Mouse (Mus musculus) lung, embryonic 15.5 days (tissue): ENCODE results near the gene Ifna5. TPM values are rescaled to one million over a fixed set of nuclear protein-coding genes. Genes with fewer than 3 reads are reported as not detected.
"Not testable (repeated sequence)": the region's sequence is repeated elsewhere in the genome, so short reads cannot be mapped to it uniquely, and the experiment has no call there.

Source experiments
- ATAC-seq: fragments of 200-750 bp; cut with Nextera tagmentation; 2 replicates; pipeline ENCODE4 v1.8.0; 2017; ENCODE audit warnings: moderate number of reproducible peaks, borderline replicate concordance; ENCODE audit not compliant: low FRiP score, low TSS enrichment; ENCODE audit errors: extremely low read depth
- H3K27ac ChIP-seq: fragments of 300-500 bp; sonication (generic); 2 replicates; pipeline ENCODE4 v1.5.1; 2015; ENCODE audit warnings: moderate library complexity, mild to moderate bottlenecking, inconsistent platforms
- H3K27me3 ChIP-seq: fragments of 300-500 bp; sonication (generic); 2 replicates; pipeline ENCODE4 v1.6.1; 2015; ENCODE audit warnings: inconsistent platforms
- H3K36me3 ChIP-seq: fragments of 300-500 bp; sonication (generic); 2 replicates; pipeline ENCODE4 v1.6.1; 2015; ENCODE audit warnings: inconsistent platforms
- H3K4me1 ChIP-seq: fragments of 300-500 bp; sonication (generic); 2 replicates; pipeline ENCODE4 v1.6.1; 2015; ENCODE audit warnings: inconsistent platforms
- H3K4me2 ChIP-seq: fragments of 300-500 bp; sonication (generic); 2 replicates; pipeline ENCODE4 v1.6.1; 2015; ENCODE audit warnings: inconsistent platforms, mild to moderate bottlenecking, moderate library complexity
- H3K4me3 ChIP-seq: fragments of 300-500 bp; sonication (generic); 2 replicates; pipeline ENCODE4 v1.5.1; 2015; ENCODE audit warnings: mild to moderate bottlenecking, inconsistent platforms
- H3K9ac ChIP-seq: fragments of 300-500 bp; sonication (generic); 2 replicates; pipeline ENCODE4 v1.6.1; 2015; ENCODE audit warnings: inconsistent platforms
- H3K9me3 ChIP-seq: fragments of 300-500 bp; sonication (generic); 2 replicates; pipeline ENCODE4 v1.6.1; 2016; ENCODE audit warnings: inconsistent platforms
- WGBS: fragments of 180-500 bp; shearing (Covaris S2); methylation state at CpG from one replicate; pipeline ENCODE4 v1.1.7; 2015; 5-methylcytosine and 5-hydroxymethylcytosine counted together
- polyA plus RNA-seq: library from polyadenylated mRNA; unstranded; fragments of >200 nt; fragmentation: Nextera tagmentation; extraction: Ambion mirVana; gene quantifications from 2 replicates; pipeline ENCODE4 v1.2.1, GENCODE M21; 2015

Ifna5 gene
- not detected in 2 replicates for polyA plus RNA-seq

DNA sequence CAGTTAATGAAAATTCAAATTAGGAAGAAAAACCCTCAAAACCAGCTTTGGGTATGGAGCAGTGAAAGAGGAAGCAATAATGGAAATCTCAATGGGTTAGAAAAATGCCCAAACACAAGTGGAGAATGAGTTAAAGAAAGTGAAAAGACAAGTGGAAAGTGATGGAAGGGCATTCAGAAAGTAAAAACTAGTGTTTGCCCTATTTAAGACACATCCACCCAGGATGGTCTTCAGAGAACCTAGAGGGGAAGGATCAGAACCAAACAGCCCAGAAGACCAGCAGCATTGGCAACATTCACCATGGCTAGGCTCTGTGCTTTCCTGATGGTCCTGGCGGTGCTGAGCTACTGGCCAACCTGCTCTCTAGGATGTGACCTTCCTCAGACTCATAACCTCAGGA lies at the start of gene Ifna5:
TSS of gene Ifna5 (plus strand) at position 301 of the 400 bp plus-strand sequence.
- H3K4me2 ChIP-seq, H3K36me3 ChIP-seq, H3K27me3 ChIP-seq, H3K27ac ChIP-seq, H3K9ac ChIP-seq, H3K4me1 ChIP-seq, H3K4me3 ChIP-seq, ATAC-seq, H3K9me3 ChIP-seq: not testable (repeated sequence)
- whole genome bisulfite sequencing, result 87% methylated on average over 1 of the region's 1 CpGs

DNA sequence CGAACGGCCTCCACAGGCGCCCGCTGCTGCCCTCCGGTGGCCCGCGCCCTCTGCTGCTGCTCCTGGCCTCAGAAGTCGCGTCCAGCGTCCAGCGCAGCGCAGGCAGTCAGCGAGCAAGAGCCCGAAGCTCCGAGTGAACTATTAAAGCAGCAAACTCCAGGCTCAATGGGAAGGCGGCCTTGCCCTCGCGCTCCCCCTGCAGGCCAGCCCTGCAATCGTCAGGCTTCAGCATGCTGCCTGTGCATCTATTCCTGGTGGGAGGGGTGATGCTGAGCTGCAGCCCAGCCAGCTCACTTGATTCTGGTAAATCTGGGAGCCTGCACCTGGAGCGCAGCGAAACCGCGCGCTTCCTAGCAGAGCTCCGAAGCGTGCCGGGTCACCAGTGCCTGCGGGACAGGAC lies 46.9 kb upstream of the Ifna5 start, which contains the start of gene Gm13277:
TSS of gene Gm13277 (plus strand) at position 231 of the 400 bp plus-strand sequence.
- H3K4me1 ChIP-seq, H3K4me2 ChIP-seq, H3K36me3 ChIP-seq, ATAC-seq, H3K9me3 ChIP-seq, H3K27me3 ChIP-seq, H3K4me3 ChIP-seq, H3K27ac ChIP-seq, H3K9ac ChIP-seq: not testable (repeated sequence)
- WGBS, result 0% methylated on average over 4 of the region's 28 CpGs

DNA sequence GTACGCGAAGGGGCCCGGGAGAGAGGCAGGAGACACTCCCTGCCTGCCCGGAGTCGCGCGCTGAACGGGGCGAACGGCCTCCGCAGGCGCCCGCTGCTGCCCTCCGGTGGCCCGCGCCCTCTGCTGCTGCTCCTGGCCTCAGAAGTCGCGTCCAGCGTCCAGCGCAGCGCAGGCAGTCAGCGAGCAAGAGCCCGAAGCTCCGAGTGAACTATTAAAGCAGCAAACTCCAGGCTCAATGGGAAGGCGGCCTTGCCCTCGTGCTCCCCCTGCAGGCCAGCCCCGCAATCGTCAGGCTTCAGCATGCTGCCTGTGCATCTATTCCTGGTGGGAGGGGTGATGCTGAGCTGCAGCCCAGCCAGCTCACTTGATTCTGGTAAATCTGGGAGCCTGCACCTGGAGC lies 44.1 kb upstream of the Ifna5 start, which contains the start of gene Gm13278:
TSS of gene Gm13278 (plus strand) at position 301 of the 400 bp plus-strand sequence.
- not testable (repeated sequence) for H3K36me3 ChIP-seq, H3K27me3 ChIP-seq, H3K27ac ChIP-seq, H3K4me3 ChIP-seq, H3K4me2 ChIP-seq, H3K4me1 ChIP-seq, ATAC-seq, H3K9ac ChIP-seq, H3K9me3 ChIP-seq
- no CpG with 5 or more reads among the region's 28 CpGs for WGBS

DNA sequence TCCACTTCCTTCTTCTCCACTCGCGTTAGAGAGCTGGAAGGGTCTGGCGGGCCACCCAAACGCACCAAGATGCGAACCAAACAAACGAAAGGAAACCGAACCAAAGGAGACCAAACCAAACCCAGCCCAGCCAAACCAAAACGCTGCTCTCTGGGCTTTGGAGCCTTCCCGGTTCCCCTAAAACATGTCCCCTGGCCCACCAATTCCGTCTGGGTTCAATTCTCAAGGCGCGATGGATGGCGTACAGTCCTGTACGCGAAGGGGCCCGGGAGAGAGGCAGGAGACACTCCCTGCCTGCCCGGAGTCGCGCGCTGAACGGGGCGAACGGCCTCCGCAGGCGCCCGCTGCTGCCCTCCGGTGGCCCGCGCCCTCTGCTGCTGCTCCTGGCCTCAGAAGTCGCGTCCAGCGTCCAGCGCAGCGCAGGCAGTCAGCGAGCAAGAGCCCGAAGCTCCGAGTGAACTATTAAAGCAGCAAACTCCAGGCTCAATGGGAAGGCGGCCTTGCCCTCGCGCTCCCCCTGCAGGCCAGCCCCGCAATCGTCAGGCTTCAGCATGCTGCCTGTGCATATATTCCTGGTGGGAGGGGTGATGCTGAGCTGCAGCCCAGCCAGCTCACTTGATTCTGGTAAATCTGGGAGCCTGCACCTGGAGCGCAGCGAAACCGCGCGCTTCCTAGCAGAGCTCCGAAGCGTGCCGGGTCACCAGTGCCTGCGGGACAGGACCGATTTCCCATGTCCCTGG lies 41.2 kb upstream of the Ifna5 start, which contains the start of gene Gm13275:
TSS of gene Gm13275 (plus strand) at position 552 of the 740 bp plus-strand sequence.
- H3K4me2 ChIP-seq, H3K9me3 ChIP-seq, H3K4me1 ChIP-seq, H3K9ac ChIP-seq, ATAC-seq, H3K36me3 ChIP-seq, H3K27me3 ChIP-seq, H3K27ac ChIP-seq, H3K4me3 ChIP-seq: not testable (repeated sequence)
- 0% methylated on average over 10 of the region's 52 CpGs for WGBS

DNA sequence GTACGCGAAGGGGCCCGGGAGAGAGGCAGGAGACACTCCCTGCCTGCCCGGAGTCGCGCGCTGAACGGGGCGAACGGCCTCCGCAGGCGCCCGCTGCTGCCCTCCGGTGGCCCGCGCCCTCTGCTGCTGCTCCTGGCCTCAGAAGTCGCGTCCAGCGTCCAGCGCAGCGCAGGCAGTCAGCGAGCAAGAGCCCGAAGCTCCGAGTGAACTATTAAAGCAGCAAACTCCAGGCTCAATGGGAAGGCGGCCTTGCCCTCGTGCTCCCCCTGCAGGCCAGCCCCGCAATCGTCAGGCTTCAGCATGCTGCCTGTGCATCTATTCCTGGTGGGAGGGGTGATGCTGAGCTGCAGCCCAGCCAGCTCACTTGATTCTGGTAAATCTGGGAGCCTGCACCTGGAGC lies 38.2 kb upstream of the Ifna5 start, which contains the start of gene Gm13279:
TSS of gene Gm13279 (plus strand) at position 301 of the 400 bp plus-strand sequence.
- H3K4me1 ChIP-seq, H3K9me3 ChIP-seq, ATAC-seq, H3K4me3 ChIP-seq, H3K36me3 ChIP-seq, H3K9ac ChIP-seq, H3K27me3 ChIP-seq, H3K27ac ChIP-seq, H3K4me2 ChIP-seq: not testable (repeated sequence)
- no CpG with 5 or more reads among the region's 28 CpGs for WGBS

DNA sequence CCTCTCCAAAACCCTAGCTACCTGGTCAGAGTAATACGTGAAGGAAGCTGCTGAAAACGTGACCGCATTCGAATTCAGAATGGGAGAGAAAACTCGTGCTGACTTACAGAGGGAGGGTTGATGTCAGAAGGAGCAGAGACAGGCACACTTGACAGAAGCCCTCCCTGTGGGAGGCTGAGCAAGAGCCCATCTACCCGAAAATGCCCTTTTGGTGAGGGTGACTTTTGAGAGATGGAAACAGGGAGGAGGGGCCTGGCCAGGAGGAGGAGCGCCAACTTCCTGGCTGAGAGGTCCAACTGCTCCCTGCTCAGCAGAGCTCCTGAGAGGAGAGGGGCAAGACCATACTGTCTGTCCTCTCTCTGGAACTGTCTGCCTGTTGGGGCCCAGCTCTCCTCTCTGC lies 36.0 kb upstream of the Ifna5 start, which contains the start of gene Gm13285:
TSS of gene Gm13285 (plus strand) at position 301 of the 400 bp plus-strand sequence.
- 15% methylated on average over 6 of the region's 7 CpGs for WGBS
- H3K4me2 ChIP-seq, H3K9me3 ChIP-seq, H3K4me3 ChIP-seq, H3K27ac ChIP-seq, ATAC-seq, H3K27me3 ChIP-seq, H3K9ac ChIP-seq, H3K4me1 ChIP-seq, H3K36me3 ChIP-seq: not testable (repeated sequence)

DNA sequence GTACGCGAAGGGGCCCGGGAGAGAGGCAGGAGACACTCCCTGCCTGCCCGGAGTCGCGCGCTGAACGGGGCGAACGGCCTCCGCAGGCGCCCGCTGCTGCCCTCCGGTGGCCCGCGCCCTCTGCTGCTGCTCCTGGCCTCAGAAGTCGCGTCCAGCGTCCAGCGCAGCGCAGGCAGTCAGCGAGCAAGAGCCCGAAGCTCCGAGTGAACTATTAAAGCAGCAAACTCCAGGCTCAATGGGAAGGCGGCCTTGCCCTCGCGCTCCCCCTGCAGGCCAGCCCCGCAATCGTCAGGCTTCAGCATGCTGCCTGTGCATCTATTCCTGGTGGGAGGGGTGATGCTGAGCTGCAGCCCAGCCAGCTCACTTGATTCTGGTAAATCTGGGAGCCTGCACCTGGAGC lies 32.4 kb upstream of the Ifna5 start, which contains the start of gene Gm13287:
TSS of gene Gm13287 (plus strand) at position 301 of the 400 bp plus-strand sequence.
- H3K27me3 ChIP-seq, H3K27ac ChIP-seq, ATAC-seq, H3K36me3 ChIP-seq, H3K4me1 ChIP-seq, H3K4me3 ChIP-seq, H3K9me3 ChIP-seq, H3K9ac ChIP-seq: not testable (repeated sequence)
- no CpG with 5 or more reads among the region's 29 CpGs for WGBS
- peak within 1 kb of the TSS; percentile 29; the same call in 1 of the 2 replicates for H3K4me2 ChIP-seq

DNA sequence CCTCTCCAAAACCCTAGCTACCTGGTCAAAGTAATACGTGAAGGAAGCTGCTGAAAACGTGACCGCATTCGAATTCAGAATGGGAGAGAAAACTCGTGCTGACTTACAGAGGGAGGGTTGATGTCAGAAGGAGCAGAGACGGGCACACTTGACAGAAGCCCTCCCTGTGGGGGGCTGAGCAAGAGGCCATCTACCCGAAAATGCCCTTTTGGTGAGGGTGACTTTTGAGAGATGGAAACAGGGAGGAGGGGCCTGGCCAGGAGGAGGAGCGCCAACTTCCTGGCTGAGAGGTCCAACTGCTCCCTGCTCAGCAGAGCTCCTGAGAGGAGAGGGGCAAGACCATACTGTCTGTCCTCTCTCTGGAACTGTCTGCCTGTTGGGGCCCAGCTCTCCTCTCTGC lies 30.1 kb upstream of the Ifna5 start, which contains the start of gene Gm13288:
TSS of gene Gm13288 (plus strand) at position 301 of the 400 bp plus-strand sequence.
- H3K4me3 ChIP-seq, result peak within 1 kb of the TSS; percentile 25; the same call in 1 of the 2 replicates
- not testable (repeated sequence) for ATAC-seq
- WGBS, result no CpG with 5 or more reads among the region's 8 CpGs

DNA sequence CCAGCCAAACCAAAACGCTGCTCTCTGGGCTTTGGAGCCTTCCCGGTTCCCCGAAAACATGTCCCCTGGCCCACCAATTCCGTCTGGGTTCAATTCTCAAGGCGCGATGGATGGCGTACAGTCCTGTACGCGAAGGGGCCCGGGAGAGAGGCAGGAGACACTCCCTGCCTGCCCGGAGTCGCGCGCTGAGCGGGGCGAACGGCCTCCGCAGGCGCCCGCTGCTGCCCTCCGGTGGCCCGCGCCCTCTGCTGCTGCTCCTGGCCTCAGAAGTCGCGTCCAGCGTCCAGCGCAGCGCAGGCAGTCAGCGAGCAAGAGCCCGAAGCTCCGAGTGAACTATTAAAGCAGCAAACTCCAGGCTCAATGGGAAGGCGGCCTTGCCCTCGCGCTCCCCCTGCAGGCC lies 29.6 kb upstream of the Ifna5 start:
- H3K4me1 ChIP-seq, H3K9ac ChIP-seq, H3K9me3 ChIP-seq, ATAC-seq, H3K36me3 ChIP-seq, H3K27me3 ChIP-seq: not testable (repeated sequence)
- peak overlapping the region; percentile 25; the same call in 1 of the 2 replicates for H3K4me3 ChIP-seq
- 0% methylated on average over 12 of the region's 34 CpGs for WGBS
- peak overlapping the region; percentile 38 for H3K4me2 ChIP-seq
- H3K27ac ChIP-seq, result 0 out of 2 replicates have a peak overlapping the region, but pooled peaks have one; percentile 63

More for the DNA sequence above, 30.1 kb upstream of the Ifna5 start, which contains the start of gene Gm13288:
- Histone ChIP-seq H3K4me2 (peak within 1 kb of the TSS; percentile 38), H3K27ac (0 out of 2 replicates have a peak within 1 kb of the TSS, but pooled peaks have one; percentile 63)
- H3K4me1 ChIP-seq, H3K9me3 ChIP-seq, H3K9ac ChIP-seq, H3K36me3 ChIP-seq, H3K27me3 ChIP-seq: not testable (repeated sequence)

DNA sequence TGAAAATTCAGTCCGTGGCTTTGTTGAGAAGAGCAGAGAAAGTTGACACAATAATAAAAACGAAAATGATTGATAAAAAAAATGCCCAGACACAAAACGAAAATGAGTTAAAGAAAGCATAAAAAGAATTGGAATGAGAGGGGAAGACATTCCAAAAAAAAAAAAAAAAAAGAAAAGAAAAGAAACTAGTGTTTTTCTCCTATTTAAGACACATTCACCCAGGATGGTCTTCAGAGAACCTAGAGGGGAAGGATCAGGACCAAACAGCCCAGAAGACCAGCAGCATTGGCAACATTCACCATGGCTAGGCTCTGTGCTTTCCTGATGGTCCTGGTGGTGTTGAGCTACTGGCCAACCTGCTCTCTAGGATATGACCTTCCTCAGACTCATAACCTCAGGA lies 19.4 kb upstream of the Ifna5 start, which contains the start of gene Ifna7:
TSS of gene Ifna7 (plus strand) at position 301 of the 400 bp plus-strand sequence.
- Histone ChIP-seq H3K9me3 (no peaks in the 10 kb centered on the region), H3K9ac (no peak within 1 kb of the TSS), H3K4me3 (no peak within 1 kb of the TSS), H3K4me1 (no peaks in the 10 kb centered on the region), H3K27ac (no peak within 1 kb of the TSS), H3K4me2 (no peak within 1 kb of the TSS), H3K27me3 (no peaks in the 10 kb centered on the region), H3K36me3 (no peaks in the 10 kb centered on the region)
- no peak for ATAC-seq
- WGBS, result 39% methylated on average over 3 of the region's 3 CpGs

DNA sequence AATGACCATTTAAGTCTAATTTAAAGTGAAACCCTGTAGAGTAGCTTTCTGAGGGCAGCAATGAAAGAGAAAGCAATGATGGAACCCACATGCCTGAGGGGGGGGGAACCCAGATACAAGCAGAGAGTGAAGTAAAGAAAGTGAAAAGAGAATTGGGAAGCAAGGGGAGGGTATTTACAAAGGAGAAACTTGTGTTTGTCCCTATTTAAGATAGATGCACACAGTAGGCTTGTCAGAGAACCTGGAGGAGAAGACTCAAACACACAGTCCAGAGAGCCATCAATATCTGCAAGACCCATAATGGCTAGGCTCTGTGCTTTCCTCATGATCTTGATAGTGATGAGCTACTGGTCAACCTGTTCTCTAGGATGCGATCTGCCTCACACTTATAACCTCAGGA lies 15.7 kb upstream of the Ifna5 start, which contains the start of gene Ifna11:
TSS of gene Ifna11 (plus strand) at position 301 of the 400 bp plus-strand sequence.
- no peak for ATAC-seq
- Histone ChIP-seq H3K9ac (no peak within 1 kb of the TSS), H3K4me1 (no peaks in the 10 kb centered on the region), H3K4me3 (no peak within 1 kb of the TSS), H3K27ac (no peak within 1 kb of the TSS), H3K36me3 (no peaks in the 10 kb centered on the region), H3K4me2 (no peak within 1 kb of the TSS), H3K9me3 (no peaks in the 10 kb centered on the region), H3K27me3 (no peaks in the 10 kb centered on the region)
- 83% methylated on average over 1 of the region's 1 CpGs for WGBS

DNA sequence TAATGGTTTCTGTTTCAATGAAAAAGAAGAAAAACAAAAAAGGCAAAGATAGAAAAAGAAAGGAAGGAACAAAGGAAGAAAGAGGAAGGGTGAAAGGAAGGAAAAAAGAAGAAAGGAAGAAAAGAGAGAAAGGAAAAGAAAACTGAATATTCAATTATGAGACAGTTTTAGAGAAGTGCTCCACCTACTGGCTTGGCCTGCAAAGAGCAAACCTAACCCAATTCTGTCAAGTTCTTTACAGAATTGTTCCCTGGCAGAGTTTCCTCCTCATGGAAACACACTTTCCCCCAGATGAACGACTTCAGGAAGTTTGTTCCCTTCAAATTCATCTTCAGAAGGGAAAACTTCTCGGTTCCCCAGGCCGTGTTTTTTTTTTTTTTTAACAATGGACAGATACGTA lies 12.3 kb upstream of the Ifna5 start:
- Histone ChIP-seq H3K9ac (no peak overlapping the region), H3K4me2 (no peak overlapping the region), H3K4me1 (no peaks in the 10 kb centered on the region), H3K9me3 (no peaks in the 10 kb centered on the region), H3K4me3 (no peak overlapping the region), H3K36me3 (no peaks in the 10 kb centered on the region), H3K27me3 (no peaks in the 10 kb centered on the region), H3K27ac (no peak overlapping the region)
- 22% methylated on average over 4 of the region's 4 CpGs for WGBS
- ATAC-seq, result no peak
